In genomic region chr13:49215504-49216219, GRCm38 (mm10) we compare ENCODE assay signal across 8 mouse cellular contexts. TPM values are rescaled to one million over a fixed set of nuclear protein-coding genes. Genes with fewer than 3 reads are reported as not detected.
DNase-seq lines count a peak whose midpoint lies in the region; ATAC-seq and TF ChIP-seq lines count a peak whose summit lies in the region.

Gene Card19 (minus strand): TSS chr13:49216037.

- peak within 1 kb of the TSS; percentile 74 for H3K4me3 ChIP-seq in hindbrain, embryonic 13.5 days

- CTCF ChIA-PET in Patski (lab: Charles Lee), result no interaction called here

- in situ Hi-C loops in Patski (cut with MboI; ENCODE audit: low pct_unique_long_range_greater_than_20kb), result no loop called here

- no peak for TF ChIP-seq CTCF in Patski (IDR thresholded peaks at IDR 0.05)

- peak within 1 kb of the TSS; percentile 82 for H3K9ac ChIP-seq in hindbrain, embryonic 13.5 days

- H3K4me1 ChIP-seq in hindbrain, embryonic 13.5 days (replicated peaks), result peaks cover 49% of the 10 kb centered on the region

- H3K27me3 ChIP-seq in Patski, result no peaks in the 10 kb centered on the region
- peaks cover 50% of the 10 kb centered on the region for H3K27me3 ChIP-seq in hindbrain, embryonic 13.5 days

- peak within 1 kb of the TSS; percentile 83 for H3K4me2 ChIP-seq in hindbrain, embryonic 13.5 days

- H3K36me3 ChIP-seq in hindbrain, embryonic 13.5 days, result no peaks in the 10 kb centered on the region

- peak; percentile 49 for DNase-seq in Patski (ENCODE audit: low read depth, low spot score)
- peak; percentile 90 for DNase-seq in cerebellum, postnatal 14 days
- DNase-seq in frontal cortex, postnatal 14 days (ENCODE audit: low spot score in 2 of 2), result peak; percentile 83 to 88
- DNase-seq in layer of hippocampus, postnatal 25 days (ENCODE audit: extremely low spot score in 1 of 2, low spot score in 1 of 2), result peak; percentile 75
- DNase-seq in lung, postnatal 25 days (ENCODE audit: low spot score), result peak; percentile 98
- DNase-seq in retina, embryonic 14.5 days (ENCODE audit: low spot score), result peak; percentile 96
- peak; percentile 99 for DNase-seq in thymus, postnatal 4 days

- H3K9me3 ChIP-seq in hindbrain, embryonic 13.5 days, result no peaks in the 10 kb centered on the region

- POLR2A ChIA-PET in Patski (lab: Charles Lee), result interaction anchor here (0.9 kb wide), 1 partner anchor 29 kb away, joined by 3 read pairs; no protein-coding TSS in a partner anchor

- peak within 1 kb of the TSS; percentile 48; the same call in 1 of the 2 replicates for H3K27ac ChIP-seq in hindbrain, embryonic 13.5 days

- peak; percentile 55 for ATAC-seq in Patski
- peak; percentile 84 for ATAC-seq in hindbrain, embryonic 13.5 days (ENCODE audit: low FRiP score)

- under 1% methylated on average over 77 of the region's 78 CpGs for WGBS in hindbrain, embryonic 13.5 days

RNA-seq across cellular contexts. Expression of gene Card19, which starts in this region (rescaled TPM):
- polyA plus RNA-seq in Patski (2021), result 58.9 TPM
- polyA plus RNA-seq in hindbrain, embryonic 13.5 days (2015; fragmentation: Nextera tagmentation; extraction: Ambion mirVana), result 27.2 and 31.3 TPM in 2 replicates
- total RNA-seq in layer of hippocampus, postnatal 25 days (2021), result 10 to 100 TPM; 14.7 to 16.2 TPM

Comparison
In these comparisons a context has a peak if more than half of its experiments do, and no peak if none do; other contexts are left out.
1. Peak in every context shown above with its lines: DNase-seq, ATAC-seq, H3K4me3 ChIP-seq and H3K27ac ChIP-seq.
2. DNase-seq: peak in every context shown above with its lines; median percentile 99 in thymus, postnatal 4 days; 98 in lung, postnatal 25 days; 96 in retina, embryonic 14.5 days; 90 in cerebellum, postnatal 14 days; 86 in frontal cortex, postnatal 14 days; 75 in layer of hippocampus, postnatal 25 days; 49 in Patski.